Mouse (Mus musculus) stomach, postnatal 0 days (tissue): ENCODE measurements around the gene H1foo. TPM values are rescaled to one million over a fixed set of nuclear protein-coding genes. Genes with fewer than 3 reads are reported as not detected.

Experiments
- ATAC-seq: fragments of 200-750 bp; cut with Nextera tagmentation; 2 replicates; pipeline ENCODE4 v1.8.0; 2017; ENCODE audit not compliant: low FRiP score, low TSS enrichment
- DNase-seq: peaks from one replicate; pipeline ENCODE4 v3.0.0-alpha.2; 2016; ENCODE audit warnings: low spot score
- H3K27ac ChIP-seq: fragments of 300-500 bp; sonication (generic); replicated peaks from 2 replicates; pipeline ENCODE4 v1.5.1; 2014; ENCODE audit warnings: mild to moderate bottlenecking, control low read depth
- H3K27me3 ChIP-seq: fragments of 300-500 bp; sonication (generic); 2 replicates; pipeline ENCODE4 v1.6.1; 2014; ENCODE audit warnings: low read length; ENCODE audit not compliant: control insufficient read depth, insufficient read depth
- H3K36me3 ChIP-seq: fragments of 300-500 bp; sonication (generic); 2 replicates; pipeline ENCODE4 v1.6.1; 2014; ENCODE audit warnings: low read length, mixed read lengths; ENCODE audit not compliant: control insufficient read depth, insufficient read depth
- H3K4me1 ChIP-seq: fragments of 300-500 bp; sonication (generic); replicated peaks from 2 replicates; pipeline ENCODE4 v1.6.1; 2014; ENCODE audit warnings: antibody characterized with exemption; ENCODE audit not compliant: control insufficient read depth, insufficient read depth
- H3K4me2 ChIP-seq: fragments of 300-500 bp; sonication (generic); replicated peaks from 2 replicates; pipeline ENCODE4 v1.6.1; 2014; ENCODE audit warnings: low read depth, mild to moderate bottlenecking, control low read depth, moderate library complexity
- H3K4me3 ChIP-seq: fragments of 300-500 bp; sonication (generic); 2 replicates; pipeline ENCODE4 v1.5.1; 2014; ENCODE audit warnings: low read depth, low read length, control low read depth
- H3K9ac ChIP-seq: fragments of 300-500 bp; sonication (generic); 2 replicates; pipeline ENCODE4 v1.6.1; 2014; ENCODE audit warnings: mild to moderate bottlenecking, low read length, control low read depth, mixed read lengths
- H3K9me3 ChIP-seq: fragments of 300-500 bp; sonication (generic); 2 replicates; pipeline ENCODE4 v1.6.1; 2016; ENCODE audit warnings: low read length; ENCODE audit not compliant: control insufficient read depth
- CTCF ChIP-seq: IDR thresholded peaks from 2 replicates; pipeline ENCODE4 v1.5.1; 2016; ENCODE audit warnings: antibody characterized with exemption, low read depth, mild to moderate bottlenecking, moderate library complexity
- EP300 ChIP-seq: optimal IDR thresholded peaks from 2 replicates; pipeline ENCODE3; 2016; ENCODE audit warnings: antibody characterized with exemption
- WGBS: fragments of 180-500 bp; shearing (Covaris S2); extraction: QIAGEN DNeasy Blood & Tissue Kit; methylation state at CpG from one replicate; pipeline ENCODE4 v1.1.7; 2014; 5-methylcytosine and 5-hydroxymethylcytosine counted together
- polyA plus RNA-seq: library from polyadenylated mRNA; unstranded; fragments of >200 nt; fragmentation: Nextera tagmentation; extraction: Ambion mirVana; gene quantifications from 2 replicates; pipeline ENCODE4 v1.2.1, GENCODE M21; 2015

Gene H1foo
- polyA plus RNA-seq, 1 experiment from 2014 or later: not detected

DNA sequence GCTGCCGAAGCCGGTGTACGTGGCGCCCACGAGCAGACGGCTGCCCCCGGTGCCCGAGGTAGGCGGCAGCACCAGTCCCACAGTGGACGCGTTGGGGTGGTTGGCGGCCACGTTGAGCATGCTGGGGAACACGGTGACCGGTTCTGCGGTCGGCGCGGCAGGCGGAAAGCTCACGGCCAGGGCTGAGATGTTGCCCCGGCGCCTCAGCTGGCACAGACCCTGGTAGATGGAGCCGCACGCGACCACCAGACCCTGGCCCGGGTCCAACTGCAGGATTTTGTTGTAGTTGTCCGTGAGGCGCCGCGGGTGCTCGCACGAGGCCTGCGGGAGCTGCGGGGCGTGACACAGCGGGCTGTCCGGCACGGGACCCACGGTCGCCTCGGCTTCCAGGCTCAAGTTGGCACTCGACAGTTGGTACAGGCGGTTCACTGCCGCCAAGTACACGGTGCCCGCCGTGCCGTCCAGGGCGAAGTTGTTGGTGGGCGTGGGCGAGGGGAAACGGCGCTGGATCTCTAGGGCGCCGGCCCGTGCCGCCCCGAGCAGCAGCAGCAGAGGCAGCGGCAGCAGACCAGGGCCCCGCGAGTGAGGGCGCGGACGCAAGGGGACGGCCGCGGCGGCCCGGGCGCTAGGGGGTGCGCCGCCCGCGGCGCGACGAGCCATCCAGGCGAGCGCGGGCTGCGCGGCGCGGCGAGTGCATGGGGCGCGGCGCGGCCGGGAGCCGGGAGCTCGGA, 49.6 kb downstream of the H1foo start:
- H3K4me1 ChIP-seq: peaks cover 3% of the 10 kb centered on the region
- under 1% methylated on average over 72 of the region's 93 CpGs for WGBS
- ATAC-seq (peak; percentile 58; the same call in 1 of the 2 replicates), DNase-seq (peak; percentile 42)
- TF ChIP-seq EP300 (no peak), CTCF (no peak)
- no peaks in the 10 kb centered on the region; the same call in 1 of the 2 replicates for H3K27me3 ChIP-seq
- peak overlapping the region; percentile 81 for H3K4me2 ChIP-seq
- H3K27ac ChIP-seq: peak overlapping the region; percentile 84
- H3K9ac ChIP-seq: peak overlapping the region; percentile 68
- no peaks in the 10 kb centered on the region for H3K36me3 ChIP-seq
- peak overlapping the region; percentile 60 for H3K4me3 ChIP-seq
- H3K9me3 ChIP-seq: no peaks in the 10 kb centered on the region

DNA sequence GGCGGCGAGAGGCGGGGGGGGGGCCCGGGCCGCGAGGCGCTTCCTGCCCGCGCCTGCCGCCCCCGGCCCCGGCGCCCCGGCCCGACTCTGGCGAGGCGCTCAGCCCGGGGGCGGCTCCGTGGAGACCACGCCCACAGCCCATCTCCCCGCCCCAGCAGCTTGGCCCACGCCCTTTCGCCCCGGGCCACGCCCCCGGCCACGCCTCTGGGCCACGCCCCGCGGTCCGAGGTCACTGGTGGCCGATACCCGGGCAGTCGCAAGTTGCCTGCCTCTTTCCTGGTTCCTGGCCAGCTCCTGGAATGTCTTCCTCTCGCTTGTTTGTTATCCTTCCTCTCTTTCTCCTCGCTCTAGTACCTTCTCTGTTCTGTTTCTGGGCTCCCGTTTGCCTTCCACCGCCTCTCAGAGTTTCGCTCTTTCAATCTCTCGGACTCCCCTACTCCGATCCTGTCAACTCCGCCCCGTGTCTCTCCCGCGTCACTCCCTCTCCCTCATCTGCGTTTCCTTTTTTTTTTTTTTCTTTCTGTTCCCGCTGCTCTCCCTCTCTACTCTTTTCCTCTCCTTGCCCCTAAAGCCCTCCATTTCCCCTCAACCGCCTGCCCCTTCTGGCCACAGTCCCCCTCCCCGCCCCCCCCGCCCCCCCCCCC, 50.3 kb downstream of the H1foo start, which contains the start of gene Plxnd1:
Gene Plxnd1, minus strand, starts transcription at position 129 of the 644 bp plus-strand sequence.
- Histone ChIP-seq H3K36me3 (no peaks in the 10 kb centered on the region), H3K4me1 (peaks cover 3% of the 10 kb centered on the region)
- WGBS: under 1% methylated on average over 28 of the region's 51 CpGs

DNA sequence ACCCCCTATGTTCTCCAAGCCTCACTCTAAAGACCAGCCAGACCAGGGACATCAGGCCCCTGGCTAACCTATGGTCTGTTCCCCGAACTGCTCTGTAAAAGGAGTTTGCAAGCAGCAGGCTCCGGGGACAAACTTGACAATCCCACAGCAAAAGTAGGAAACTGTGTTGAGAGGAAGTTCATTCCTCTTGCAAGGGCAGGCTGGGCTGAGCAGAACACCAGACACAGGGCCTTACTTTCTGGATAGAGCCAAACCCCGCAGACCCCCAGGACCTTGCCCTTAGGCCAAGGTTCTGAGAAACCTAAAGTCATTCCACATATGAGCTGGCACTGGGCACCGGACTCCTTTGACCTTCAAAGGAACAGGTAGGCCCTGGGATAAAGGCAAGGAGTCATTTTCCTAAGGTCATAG, 50.8 kb downstream of the H1foo start:
- Histone ChIP-seq H3K4me2 (peak overlapping the region; percentile 81), H3K4me1 (peaks cover 3% of the 10 kb centered on the region), H3K4me3 (no peak overlapping the region), H3K27me3 (no peaks in the 10 kb centered on the region; the same call in 1 of the 2 replicates), H3K27ac (peak overlapping the region; percentile 76), H3K9ac (no peak overlapping the region), H3K9me3 (no peaks in the 10 kb centered on the region), H3K36me3 (no peaks in the 10 kb centered on the region)
- ATAC-seq: no peak
- WGBS: 56% methylated on average over 4 of the region's 4 CpGs
- no peak for DNase-seq
- no peak for TF ChIP-seq EP300
- TF ChIP-seq CTCF: no peak

More for the DNA sequence above, 50.3 kb downstream of the H1foo start, which contains the start of gene Plxnd1:
- peak within 1 kb of the TSS; percentile 81 for H3K4me2 ChIP-seq
- peak within 1 kb of the TSS; percentile 68 for H3K9ac ChIP-seq
- H3K9me3 ChIP-seq: no peaks in the 10 kb centered on the region
- TF ChIP-seq CTCF: no peak
- TF ChIP-seq EP300: no peak
- H3K4me3 ChIP-seq: peak within 1 kb of the TSS; percentile 60
- DNase-seq (peak; percentile 94), ATAC-seq (peak; percentile 88)
- H3K27ac ChIP-seq: peak within 1 kb of the TSS; percentile 84
- no peaks in the 10 kb centered on the region; the same call in 1 of the 2 replicates for H3K27me3 ChIP-seq

- TF ChIP-seq CTCF (peak; percentile 68), EP300 (no peak)
- H3K9me3 ChIP-seq: no peaks in the 10 kb centered on the region
- 36% methylated on average over 6 of the region's 6 CpGs for WGBS
- ATAC-seq (no peak; the same call in 1 of the 2 replicates), DNase-seq (no peak)
- H3K27ac ChIP-seq: peak overlapping the region; percentile 76
- H3K4me1 ChIP-seq: peaks cover 3% of the 10 kb centered on the region
- no peak overlapping the region for H3K4me2 ChIP-seq
- no peak overlapping the region for H3K9ac ChIP-seq
- no peak overlapping the region for H3K4me3 ChIP-seq
- no peaks in the 10 kb centered on the region for H3K36me3 ChIP-seq
- H3K27me3 ChIP-seq: no peaks in the 10 kb centered on the region; the same call in 1 of the 2 replicates
Observed at GRCm38 (mm10) chr6:115996171-115996851, 51.6 kb downstream of the H1foo start.

DNA sequence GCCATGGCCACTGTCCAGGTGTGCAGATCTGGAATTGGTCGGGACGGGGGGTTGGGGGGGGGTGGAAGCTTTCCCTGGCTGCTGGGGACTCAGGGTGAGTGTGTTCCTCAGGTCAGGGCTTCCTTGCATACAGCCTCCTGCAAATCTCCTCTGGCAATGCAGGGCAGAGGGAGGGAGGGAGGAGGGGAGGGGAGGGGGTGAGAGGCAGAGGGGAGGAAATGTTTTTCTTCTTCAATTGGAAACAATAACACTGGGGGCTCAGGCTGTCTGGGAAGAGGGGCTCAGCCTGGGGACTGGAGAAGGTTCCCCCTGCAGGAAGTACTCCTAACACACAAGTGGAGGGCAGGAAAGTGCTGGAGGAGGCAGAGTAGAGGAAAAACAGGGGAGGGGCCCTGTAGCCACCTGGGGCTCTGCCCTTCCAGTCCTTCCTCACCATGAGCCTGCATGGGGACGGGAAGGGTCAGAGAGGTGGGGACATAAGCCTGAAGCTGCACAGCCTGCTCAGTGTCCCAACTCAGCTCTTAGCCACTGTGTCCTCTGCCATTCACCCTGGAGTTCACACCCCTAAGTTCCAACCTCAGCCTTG, 53.1 kb downstream of the H1foo start:
- no peak for DNase-seq
- Histone ChIP-seq H3K9ac (no peak overlapping the region), H3K4me2 (no peak overlapping the region), H3K4me1 (peaks cover 3% of the 10 kb centered on the region; the same call in 1 of the 2 replicates), H3K27me3 (no peaks in the 10 kb centered on the region; the same call in 1 of the 2 replicates), H3K27ac (peak overlapping the region; percentile 35; the same call in 1 of the 2 replicates), H3K36me3 (no peaks in the 10 kb centered on the region), H3K9me3 (no peaks in the 10 kb centered on the region), H3K4me3 (no peak overlapping the region)
- 15% methylated on average over 3 of the region's 3 CpGs for WGBS
- 0 out of 2 replicates have a peak, but pooled peaks have one; percentile 26 for TF ChIP-seq CTCF
- no peak for TF ChIP-seq EP300
- ATAC-seq: no peak
